Mouse (Mus musculus) midbrain, embryonic 10.5 days (tissue): Measurements from ENCODE around the gene Chmp2a. TPM values are rescaled to one million over a fixed set of nuclear protein-coding genes. Genes with fewer than 3 reads are reported as not detected.

Experiments used
- DNase-seq: peaks from one replicate; pipeline ENCODE4 v3.0.0-alpha.2; 2017; ENCODE audit warnings: low spot score
- H3K27ac ChIP-seq: fragments of 300-500 bp; sonication (generic); replicated peaks from 2 replicates; pipeline ENCODE4 v1.5.1; 2016; ENCODE audit warnings: mild to moderate bottlenecking
- H3K27me3 ChIP-seq: fragments of 300-500 bp; sonication (generic); 2 replicates; pipeline ENCODE4 v1.6.1; 2016; ENCODE audit warnings: low read depth, mild to moderate bottlenecking; ENCODE audit not compliant: poor library complexity, severe bottlenecking
- H3K36me3 ChIP-seq: fragments of 300-500 bp; sonication (generic); 2 replicates; pipeline ENCODE4 v1.6.1; 2016; ENCODE audit warnings: mild to moderate bottlenecking, moderate library complexity
- H3K4me1 ChIP-seq: fragments of 300-500 bp; sonication (generic); 2 replicates; pipeline ENCODE4 v1.6.1; 2016
- H3K4me3 ChIP-seq: fragments of 300-500 bp; sonication (generic); 2 replicates; pipeline ENCODE4 v1.5.1; 2016; ENCODE audit warnings: mild to moderate bottlenecking, moderate library complexity
- H3K9me3 ChIP-seq: fragments of 300-500 bp; sonication (generic); replicated peaks from 2 replicates; pipeline ENCODE4 v1.6.1; 2016; ENCODE audit warnings: mild to moderate bottlenecking
- WGBS: fragments of 180-500 bp; shearing (Covaris S2); methylation state at CpG from one replicate; pipeline ENCODE4 v1.1.7; 2016; 5-methylcytosine and 5-hydroxymethylcytosine counted together
- polyA plus RNA-seq: library from polyadenylated mRNA; unstranded; fragments of >200 nt; fragmentation: Nextera tagmentation; extraction: Ambion mirVana; gene quantifications from 2 replicates; pipeline ENCODE4 v1.2.1, GENCODE M21; 2016

Chmp2a gene
- polyA plus RNA-seq, 1 experiment from 2014 or later, result 113 TPM

DNA sequence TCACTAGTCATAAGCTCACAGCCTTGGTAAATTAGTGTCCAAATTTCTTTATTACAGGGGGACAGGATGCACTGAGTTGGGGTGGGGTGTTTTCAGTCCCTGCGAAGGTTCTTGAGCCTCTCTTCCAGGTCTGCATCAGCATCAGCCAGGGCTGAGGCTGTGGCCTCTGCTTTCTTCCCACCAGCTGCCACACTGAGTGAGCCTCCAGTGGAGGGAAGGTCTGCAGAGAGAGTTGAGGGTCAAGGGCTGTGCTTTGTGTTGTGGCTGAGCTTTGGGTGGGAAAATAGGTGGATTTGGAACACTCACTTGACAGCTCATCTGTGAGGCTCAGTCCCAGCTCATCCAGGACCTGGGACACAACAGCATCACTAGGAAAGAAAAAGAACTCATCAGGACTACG is 2.6 kb downstream of the Chmp2a start:
- Histone ChIP-seq H3K4me3 (0 out of 2 replicates have a peak overlapping the region, but pooled peaks have one; percentile 18), H3K27ac (no peak overlapping the region), H3K27me3 (no peaks in the 10 kb centered on the region), H3K4me1 (peaks cover 54% of the 10 kb centered on the region), H3K36me3 (peaks cover 86% of the 10 kb centered on the region), H3K9me3 (no peaks in the 10 kb centered on the region)
- DNase-seq, result no peak
- WGBS, result 93% methylated on average over 2 of the region's 2 CpGs

DNA sequence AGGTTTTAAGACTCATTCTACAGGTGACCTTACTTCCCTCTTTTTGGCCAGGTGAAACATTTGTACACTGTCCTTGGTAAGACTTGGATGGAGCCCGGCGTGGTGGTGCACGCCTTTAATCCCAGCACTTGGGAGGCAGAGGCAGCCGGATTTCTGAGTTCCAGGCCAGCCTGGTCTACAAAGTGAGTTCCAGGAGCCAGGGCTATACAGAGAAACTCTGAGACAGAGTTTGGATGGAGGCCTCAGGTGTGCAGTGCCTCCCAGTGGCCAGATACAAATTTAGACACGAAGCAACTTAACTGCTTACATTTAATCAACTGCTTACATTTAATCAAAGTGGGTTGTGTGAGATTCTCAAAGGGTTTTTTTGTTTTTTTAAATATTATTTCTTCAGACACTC is 3.5 kb downstream of the Chmp2a start:
- 80% methylated on average over 5 of the region's 5 CpGs for WGBS
- peaks cover 91% of the 10 kb centered on the region for H3K36me3 ChIP-seq
- no peak for DNase-seq
- peaks cover 54% of the 10 kb centered on the region for H3K4me1 ChIP-seq
- H3K27me3 ChIP-seq, result no peaks in the 10 kb centered on the region
- H3K4me3 ChIP-seq, result no peak overlapping the region
- no peak overlapping the region for H3K27ac ChIP-seq
- no peaks in the 10 kb centered on the region for H3K9me3 ChIP-seq

DNA sequence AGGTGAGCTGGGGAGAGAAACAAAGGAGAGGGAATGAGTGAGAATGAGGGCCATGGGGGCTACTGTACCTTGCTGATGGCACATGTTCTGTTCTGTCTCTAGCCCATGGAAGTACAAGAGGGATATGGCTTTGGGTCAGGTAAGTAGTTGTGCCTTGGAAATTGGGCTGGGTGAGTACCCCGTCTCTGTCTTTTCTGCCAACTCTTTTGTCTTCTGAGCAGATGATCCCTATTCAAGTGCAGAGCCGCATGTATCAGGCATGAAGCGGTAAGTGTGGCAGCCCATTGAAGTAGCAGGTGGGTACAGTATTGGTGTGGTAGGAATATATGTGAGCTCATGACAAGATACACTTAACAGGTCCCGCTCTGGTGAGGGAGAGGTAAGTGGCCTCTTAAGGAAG is 5.6 kb downstream of the Chmp2a start:
- H3K27ac ChIP-seq, result no peak overlapping the region
- H3K9me3 ChIP-seq, result no peaks in the 10 kb centered on the region
- WGBS, result 92% methylated on average over 4 of the region's 4 CpGs
- 0 out of 2 replicates have a peak overlapping the region, but pooled peaks have one; percentile 12 for H3K4me3 ChIP-seq
- peaks cover 50% of the 10 kb centered on the region for H3K4me1 ChIP-seq
- peaks cover 89% of the 10 kb centered on the region for H3K36me3 ChIP-seq
- DNase-seq, result no peak
- H3K27me3 ChIP-seq, result no peaks in the 10 kb centered on the region

DNA sequence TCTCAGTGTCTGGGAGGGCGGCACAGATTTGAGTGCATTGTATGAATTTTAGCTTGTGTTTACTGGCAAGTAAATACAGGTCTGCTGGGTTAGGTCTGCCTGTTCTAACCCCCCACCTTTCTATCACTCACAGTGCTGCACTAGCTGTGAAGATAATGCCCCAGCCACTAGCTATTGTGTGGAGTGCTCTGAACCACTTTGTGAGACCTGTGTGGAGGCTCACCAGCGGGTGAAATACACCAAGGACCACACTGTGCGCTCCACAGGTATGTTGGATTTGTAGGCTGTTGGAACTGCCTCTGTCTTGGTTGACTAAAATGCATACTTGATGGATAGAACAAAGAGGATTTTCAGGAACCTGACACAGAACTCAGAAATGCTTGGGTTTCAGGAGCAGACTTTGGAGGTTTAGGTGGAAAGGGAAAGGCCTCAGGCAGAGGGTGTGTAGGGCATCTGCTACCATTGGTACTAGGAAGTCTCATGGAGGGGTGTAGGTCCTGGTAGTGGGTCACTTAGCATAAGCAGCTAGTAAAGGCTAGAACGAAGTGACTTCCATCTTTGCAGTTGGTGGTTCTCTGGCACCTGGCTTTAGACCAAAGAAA is 9.0 kb downstream of the Chmp2a start:
- Histone ChIP-seq H3K36me3 (peaks cover 57% of the 10 kb centered on the region), H3K4me3 (peak overlapping the region; percentile 78), H3K27ac (peak overlapping the region; percentile 98), H3K27me3 (no peaks in the 10 kb centered on the region), H3K9me3 (no peaks in the 10 kb centered on the region), H3K4me1 (peaks cover 39% of the 10 kb centered on the region)
- DNase-seq, result no peak
- 32% methylated on average over 4 of the region's 4 CpGs for WGBS

DNA sequence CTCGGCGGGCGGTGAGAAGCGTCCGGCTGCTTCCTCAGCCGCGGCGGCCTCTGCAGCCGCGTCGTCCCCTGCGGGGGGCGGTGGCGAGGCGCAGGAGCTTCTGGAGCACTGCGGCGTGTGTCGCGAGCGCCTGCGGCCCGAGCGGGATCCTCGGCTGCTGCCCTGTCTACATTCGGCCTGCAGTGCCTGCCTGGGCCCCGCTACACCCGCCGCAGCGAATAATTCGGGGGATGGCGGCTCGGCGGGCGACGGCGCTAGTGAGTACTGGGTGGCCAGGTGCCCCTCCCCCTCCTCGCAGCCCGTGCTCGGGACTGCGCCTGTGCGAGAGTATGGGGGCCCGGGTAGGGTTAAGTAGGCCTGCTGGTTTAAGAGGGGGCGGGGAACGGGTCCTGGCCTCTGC is 9.8 kb downstream of the Chmp2a start:
- Histone ChIP-seq H3K4me3 (peak overlapping the region; percentile 78), H3K27me3 (no peaks in the 10 kb centered on the region), H3K9me3 (no peaks in the 10 kb centered on the region), H3K36me3 (peaks cover 49% of the 10 kb centered on the region), H3K4me1 (peaks cover 39% of the 10 kb centered on the region), H3K27ac (peak overlapping the region; percentile 98)
- under 1% methylated on average over 35 of the region's 44 CpGs for WGBS
- DNase-seq, result peak; percentile 85

DNA sequence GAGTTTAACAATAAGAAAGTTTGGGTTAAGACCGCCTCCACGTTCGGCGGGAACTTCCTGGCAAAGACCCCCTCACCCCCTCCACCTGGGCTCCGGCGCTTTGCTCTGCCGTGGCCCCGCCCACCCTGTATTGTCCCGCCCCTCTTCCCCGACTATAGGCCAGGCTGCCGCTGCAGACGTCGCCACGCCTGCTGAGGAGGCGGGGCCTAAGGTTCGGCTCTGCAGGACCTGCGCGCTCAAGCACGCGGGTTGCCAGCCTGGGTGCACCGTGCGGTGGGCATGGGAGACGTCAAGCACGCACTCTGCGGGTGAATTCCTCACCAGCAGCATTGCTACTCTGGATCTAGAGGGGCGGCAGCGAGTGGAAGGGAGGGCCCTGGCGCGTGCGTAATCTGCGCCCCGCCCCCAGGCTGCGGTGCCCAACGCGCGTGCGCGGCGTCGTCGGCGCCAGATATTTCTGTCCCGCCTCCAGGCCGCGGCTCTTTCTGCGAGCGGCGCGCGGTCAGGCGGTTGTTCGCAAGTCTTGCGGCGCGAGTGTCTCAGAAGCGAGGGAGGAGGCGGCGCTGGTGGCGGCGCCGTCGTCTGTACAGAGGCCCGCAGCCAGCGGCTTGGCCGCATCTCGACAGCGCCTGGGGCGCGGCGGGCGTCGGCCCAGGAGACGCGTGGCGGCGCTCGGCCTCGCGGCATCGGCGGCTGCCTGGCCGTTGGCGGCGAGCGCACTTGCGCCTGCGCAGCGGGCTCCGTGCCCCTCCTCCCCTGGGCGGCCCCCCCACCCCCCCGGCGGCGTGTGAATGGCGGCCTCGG is 10.5 kb downstream of the Chmp2a start:
- peak; percentile 97 for DNase-seq
- peaks cover 42% of the 10 kb centered on the region for H3K36me3 ChIP-seq
- under 1% methylated on average over 93 of the region's 95 CpGs for WGBS
- H3K4me1 ChIP-seq, result peaks cover 39% of the 10 kb centered on the region
- H3K27me3 ChIP-seq, result no peaks in the 10 kb centered on the region
- H3K27ac ChIP-seq, result peak overlapping the region; percentile 98
- peak overlapping the region; percentile 78 for H3K4me3 ChIP-seq
- H3K9me3 ChIP-seq, result no peaks in the 10 kb centered on the region

DNA sequence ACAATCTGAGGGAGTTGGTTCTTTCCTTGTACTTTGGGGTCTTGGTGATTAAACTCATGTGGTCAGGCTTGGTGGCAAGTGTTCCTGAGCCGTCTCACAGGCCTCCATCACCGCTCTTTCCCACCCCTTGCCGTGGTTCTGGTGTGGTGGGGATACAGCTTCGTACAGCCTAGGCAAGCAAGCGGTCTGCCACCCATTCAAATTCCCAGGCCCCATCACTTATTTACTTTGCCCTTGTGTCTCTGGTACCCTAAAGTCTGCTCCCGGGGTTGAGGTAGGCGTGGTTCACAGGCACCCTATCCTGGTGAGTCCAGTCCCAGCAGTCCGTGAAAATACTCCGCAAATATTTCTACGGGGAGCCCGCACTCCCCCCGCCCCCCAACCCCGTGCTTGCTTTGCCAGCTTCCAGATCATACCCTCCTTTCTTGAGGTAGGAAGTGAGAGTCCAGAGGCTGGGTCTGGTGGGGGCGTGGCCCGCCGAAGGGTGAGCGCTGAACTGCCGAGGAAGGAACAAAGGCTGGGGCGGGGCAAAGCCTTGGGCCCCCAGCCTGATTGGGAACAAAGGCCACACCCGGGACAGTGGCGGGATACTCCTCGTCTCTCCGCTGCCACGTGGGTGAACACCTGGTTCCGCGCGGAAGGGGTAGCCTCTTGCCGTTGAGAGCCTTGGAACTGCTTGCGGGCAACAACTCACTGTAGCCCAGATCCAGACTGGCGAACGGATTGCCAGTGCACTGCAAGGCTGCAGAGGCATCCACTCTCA is 11.7 kb downstream of the Chmp2a start:
- Histone ChIP-seq H3K36me3 (peaks cover 31% of the 10 kb centered on the region), H3K27ac (peak overlapping the region; percentile 98), H3K4me3 (peak overlapping the region; percentile 78), H3K9me3 (no peaks in the 10 kb centered on the region), H3K4me1 (peaks cover 39% of the 10 kb centered on the region), H3K27me3 (no peaks in the 10 kb centered on the region)
- 4% methylated on average over 31 of the region's 31 CpGs for WGBS
- DNase-seq, result peak; percentile 90

DNA sequence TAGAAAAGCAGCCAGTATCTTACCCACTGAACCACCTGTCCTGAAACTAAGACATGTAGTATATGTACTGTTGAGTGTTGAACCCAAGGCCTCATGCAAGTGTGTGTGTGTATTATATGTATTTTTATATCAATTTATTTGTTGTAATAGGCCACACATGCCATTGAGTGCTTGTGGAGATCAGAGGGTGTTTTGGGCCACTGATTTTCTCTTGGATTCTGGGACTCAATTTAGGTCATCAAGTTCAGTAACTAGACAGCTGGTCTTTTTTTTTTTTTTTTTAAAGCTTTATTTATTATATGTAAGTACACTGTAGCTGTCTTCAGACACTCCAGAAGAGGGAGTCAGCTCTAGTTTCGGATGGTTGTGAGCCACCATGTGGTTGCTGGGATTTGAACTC is 19.4 kb downstream of the Chmp2a start:
- Histone ChIP-seq H3K27me3 (no peaks in the 10 kb centered on the region), H3K4me1 (peaks cover 12% of the 10 kb centered on the region), H3K36me3 (no peaks in the 10 kb centered on the region), H3K27ac (no peak overlapping the region), H3K4me3 (no peak overlapping the region), H3K9me3 (no peaks in the 10 kb centered on the region)
- 82% methylated on average over 1 of the region's 1 CpGs for WGBS
- no peak for DNase-seq

DNA sequence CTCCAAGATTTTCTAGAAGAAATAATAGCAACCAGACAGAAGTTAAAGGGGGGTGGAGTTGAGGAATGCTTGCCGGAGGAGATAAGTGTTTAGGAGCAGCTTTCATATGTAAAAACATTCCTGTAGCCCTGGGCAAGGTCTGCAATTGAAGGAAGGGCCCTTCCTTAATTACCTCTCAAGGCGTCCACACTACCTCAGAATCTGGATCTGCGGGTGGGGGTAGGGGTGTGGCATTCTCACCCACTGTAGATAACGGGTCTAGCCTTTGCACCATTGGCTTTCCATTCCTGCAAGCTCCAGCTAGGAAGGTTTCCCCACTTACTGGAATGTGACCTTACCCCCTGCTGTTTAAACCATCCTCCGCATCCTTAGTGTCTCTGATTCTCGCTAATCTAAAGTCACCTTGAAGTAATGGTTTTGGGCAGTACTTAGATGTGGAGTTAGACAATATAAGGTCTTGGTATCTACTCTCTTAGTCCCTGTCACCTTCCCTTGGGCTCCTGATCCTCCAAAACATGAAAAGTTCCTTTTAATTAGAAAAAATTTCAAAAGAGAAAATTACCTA is 20.2 kb downstream of the Chmp2a start:
- no peaks in the 10 kb centered on the region for H3K27me3 ChIP-seq
- peaks cover 16% of the 10 kb centered on the region for H3K4me1 ChIP-seq
- no peak for DNase-seq
- H3K9me3 ChIP-seq, result no peaks in the 10 kb centered on the region
- 34% methylated on average over 6 of the region's 6 CpGs for WGBS
- no peak overlapping the region for H3K4me3 ChIP-seq
- H3K27ac ChIP-seq, result no peak overlapping the region
- no peaks in the 10 kb centered on the region for H3K36me3 ChIP-seq

DNA sequence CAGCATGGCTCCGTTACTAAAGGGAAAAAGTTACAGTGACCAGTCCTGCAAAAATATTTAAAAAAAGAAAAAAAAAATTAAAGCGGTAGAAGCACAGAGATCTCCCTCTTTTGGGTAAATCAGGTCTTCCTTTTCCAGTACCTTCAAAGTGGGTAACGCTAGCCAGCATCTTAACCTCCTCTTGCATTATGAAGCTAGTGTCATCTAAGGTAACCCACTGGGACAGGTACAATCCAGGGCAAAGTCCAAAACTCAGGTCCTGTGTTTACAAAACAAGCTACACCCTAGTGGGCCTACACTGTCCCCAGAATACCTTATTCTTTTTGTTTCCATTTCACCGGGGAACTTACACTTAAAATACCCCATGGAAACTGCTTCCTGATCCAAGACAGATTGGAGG is 20.9 kb downstream of the Chmp2a start:
- Histone ChIP-seq H3K9me3 (no peaks in the 10 kb centered on the region), H3K4me3 (no peak overlapping the region), H3K27me3 (no peaks in the 10 kb centered on the region), H3K27ac (no peak overlapping the region), H3K4me1 (peaks cover 21% of the 10 kb centered on the region), H3K36me3 (no peaks in the 10 kb centered on the region)
- WGBS, result 72% methylated on average over 4 of the region's 4 CpGs
- DNase-seq, result no peak

DNA sequence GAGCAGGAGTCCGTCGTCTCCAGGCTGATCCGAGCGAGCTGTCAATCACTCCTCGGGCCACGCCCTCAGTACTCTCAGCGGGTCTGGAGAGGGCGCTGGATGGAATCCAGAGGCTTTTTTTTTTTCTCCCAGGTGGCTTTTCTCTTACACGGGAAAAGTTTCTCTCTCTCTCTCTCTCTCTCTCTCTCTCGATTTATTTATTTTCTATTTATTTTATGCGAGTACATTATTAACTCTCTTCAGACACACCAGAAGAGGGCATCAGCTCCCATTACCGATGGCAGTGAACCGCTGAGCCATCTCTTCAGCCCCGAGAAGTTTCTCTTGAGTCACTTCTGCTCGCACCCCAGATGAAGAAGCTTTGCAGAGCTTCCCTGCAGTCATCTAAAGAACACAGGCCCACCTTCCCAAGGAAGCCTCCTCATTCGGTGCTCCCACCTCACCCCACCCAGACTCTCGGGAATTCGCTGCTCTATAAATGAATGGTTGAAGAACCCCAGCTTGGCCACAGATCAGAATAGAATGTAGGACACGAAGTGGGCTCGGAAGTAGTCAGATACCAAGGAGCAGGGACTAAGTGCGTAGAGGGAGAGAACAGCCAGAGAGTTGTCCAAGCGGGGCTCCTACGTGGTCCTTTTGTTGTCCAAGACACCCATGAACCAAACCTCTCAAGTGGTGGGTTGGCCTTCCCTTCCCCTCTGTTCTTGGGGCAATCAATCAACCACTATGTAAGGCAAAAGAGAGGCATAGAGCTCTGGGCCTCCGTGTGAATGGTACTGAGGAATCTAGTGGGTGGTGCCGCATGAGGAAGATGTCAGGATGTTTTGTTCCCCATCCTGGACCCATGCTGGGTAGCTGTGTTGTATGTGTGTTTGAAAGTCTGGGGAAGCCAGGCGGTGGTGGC is 24.4 kb downstream of the Chmp2a start, which contains the start of gene Zbtb45:
Zbtb45 (minus strand) TSS at position 30 of the 904 bp plus-strand sequence.
- Histone ChIP-seq H3K4me1 (peaks cover 34% of the 10 kb centered on the region), H3K4me3 (peak within 1 kb of the TSS; percentile 74), H3K27ac (peak within 1 kb of the TSS; percentile 97), H3K36me3 (peaks cover 28% of the 10 kb centered on the region), H3K9me3 (no peaks in the 10 kb centered on the region), H3K27me3 (peaks cover 22% of the 10 kb centered on the region)
- DNase-seq, result peak; percentile 41
- WGBS, result 17% methylated on average over 26 of the region's 26 CpGs
